Mouse (Mus musculus) retina, embryonic 14.5 days (tissue): ENCODE measurements around the gene Tnfrsf23.
A peak's percentile ranks its signal among the peaks of the same experiment; 100 is the strongest.
"Not testable (repeated sequence)": the region's sequence is repeated elsewhere in the genome, so short reads cannot be mapped to it uniquely, and the experiment has no call there.

Experiments used
- DNase-seq: peaks from one replicate; pipeline ENCODE4 v3.0.0-alpha.2; 2015; ENCODE audit warnings: low spot score

The Tnfrsf23 gene

GRCm38 (mm10) chr7:143681566-143681965 is 4.1 kb downstream of the Tnfrsf23 start:
- no peak for DNase-seq

- DNase-seq: not testable (repeated sequence)
Observed at GRCm38 (mm10) chr7:143680836-143681235, 4.8 kb downstream of the Tnfrsf23 start.

GRCm38 (mm10) chr7:143679650-143680049 is 6.0 kb downstream of the Tnfrsf23 start:
- DNase-seq: not testable (repeated sequence)

GRCm38 (mm10) chr7:143666427-143667311 is 19.0 kb downstream of the Tnfrsf23 start:
- DNase-seq: no peak

GRCm38 (mm10) chr7:143663470-143663869 is 22.2 kb downstream of the Tnfrsf23 start:
- no peak for DNase-seq

GRCm38 (mm10) chr7:143660797-143661196 is 24.9 kb downstream of the Tnfrsf23 start:
- DNase-seq: no peak

GRCm38 (mm10) chr7:143649769-143650346 is 35.8 kb downstream of the Tnfrsf23 start:
- DNase-seq: not testable (repeated sequence)

GRCm38 (mm10) chr7:143649034-143649768 is 36.5 kb downstream of the Tnfrsf23 start, which contains the start of gene Tnfrsf22:
Gene Tnfrsf22, minus strand, starts transcription at chr7:143649661.
- peak; percentile 85 for DNase-seq

- DNase-seq: not testable (repeated sequence)
Observed at GRCm38 (mm10) chr7:143643949-143644348, 41.7 kb downstream of the Tnfrsf23 start.

- no peak for DNase-seq
Observed at GRCm38 (mm10) chr7:143636674-143637073, 49.0 kb downstream of the Tnfrsf23 start.

GRCm38 (mm10) chr7:143631503-143631902 is 54.2 kb downstream of the Tnfrsf23 start:
- no peak for DNase-seq

- no peak for DNase-seq
Observed at GRCm38 (mm10) chr7:143629501-143629900, 56.2 kb downstream of the Tnfrsf23 start.

- DNase-seq: no peak
Observed at GRCm38 (mm10) chr7:143628540-143628939, 57.1 kb downstream of the Tnfrsf23 start, which contains the start of gene Tnfrsf26. Gene Tnfrsf26, minus strand, starts transcription at chr7:143628722.

GRCm38 (mm10) chr7:143627555-143628286 is 58.0 kb downstream of the Tnfrsf23 start:
- DNase-seq: no peak

GRCm38 (mm10) chr7:143626178-143626577 is 59.5 kb downstream of the Tnfrsf23 start:
- no peak for DNase-seq

GRCm38 (mm10) chr7:143625151-143625550 is 60.5 kb downstream of the Tnfrsf23 start:
- DNase-seq: no peak

GRCm38 (mm10) chr7:143624561-143624960 is 61.1 kb downstream of the Tnfrsf23 start:
- DNase-seq: no peak

- DNase-seq: no peak
Observed at GRCm38 (mm10) chr7:143620951-143621350, 64.7 kb downstream of the Tnfrsf23 start.
